Mouse (Mus musculus): ENCODE results near the gene Ifi44. TPM values are rescaled to one million over a fixed set of nuclear protein-coding genes. Genes with fewer than 3 reads are reported as not detected.

Gene Ifi44
- total and polyA plus RNA-seq, 3 experiments, result not detected

DNA sequence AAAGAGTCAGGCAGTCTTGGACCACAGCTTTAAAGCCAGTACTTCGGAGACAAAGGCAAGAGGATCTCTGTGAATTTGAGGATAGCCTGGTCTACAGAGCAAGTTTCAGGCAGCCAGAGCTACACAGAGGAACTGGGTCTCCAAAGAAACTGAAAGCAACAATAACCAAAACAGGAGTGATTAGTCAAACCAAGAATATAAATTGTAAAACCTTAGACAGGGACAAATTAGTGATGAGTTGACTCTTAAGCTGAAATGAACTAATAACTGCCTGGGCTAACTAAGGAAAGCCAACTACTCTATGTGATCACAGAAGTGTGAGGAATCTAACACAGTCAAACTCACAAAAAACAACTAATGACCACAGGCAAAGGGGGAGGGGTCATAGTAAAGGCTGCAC, 1.2 kb downstream of the Ifi44 start:
- Histone ChIP-seq H3K27ac (ENCODE audit: control insufficient read depth, low read depth, low read length) (no peak overlapping the region), H3K9ac (ENCODE audit: control insufficient read depth, low read depth, low read length, poor library complexity, severe bottlenecking) (no peak overlapping the region), H3K4me3 (ENCODE audit: control insufficient read depth in 1 of 2, insufficient read depth in 1 of 2, low read depth in 2 of 2, low read length in 2 of 2) (no peak overlapping the region), H3K9me3 (replicated peaks; ENCODE audit: insufficient read depth, low read length) (no peaks in the 10 kb centered on the region), H3K36me3 (ENCODE audit: control insufficient read depth in 1 of 2, insufficient read depth in 2 of 2, low read length in 2 of 2) (no peaks in the 10 kb centered on the region), H3K79me2 (ENCODE audit: control insufficient read depth, insufficient read depth, low read length, poor library complexity) (no peaks in the 10 kb centered on the region), H3K27me3 (ENCODE audit: control insufficient read depth in 1 of 2, insufficient read depth in 2 of 2, low read length in 2 of 2) (no peaks in the 10 kb centered on the region), H3K4me1 (ENCODE audit: control insufficient read depth in 1 of 2, insufficient read depth in 2 of 2, low read length in 2 of 2) (no peaks in the 10 kb centered on the region)
- no peak for DNase-seq (ENCODE audit: low read depth, low spot score)
- TF ChIP-seq E2F4 (IDR thresholded peaks at IDR 0.05; ENCODE audit: borderline replicate concordance, low read depth, low read length), result no peak
- TF ChIP-seq NELFE (IDR thresholded peaks at IDR 0.05; ENCODE audit: low read depth, low read length), result no peak

DNA sequence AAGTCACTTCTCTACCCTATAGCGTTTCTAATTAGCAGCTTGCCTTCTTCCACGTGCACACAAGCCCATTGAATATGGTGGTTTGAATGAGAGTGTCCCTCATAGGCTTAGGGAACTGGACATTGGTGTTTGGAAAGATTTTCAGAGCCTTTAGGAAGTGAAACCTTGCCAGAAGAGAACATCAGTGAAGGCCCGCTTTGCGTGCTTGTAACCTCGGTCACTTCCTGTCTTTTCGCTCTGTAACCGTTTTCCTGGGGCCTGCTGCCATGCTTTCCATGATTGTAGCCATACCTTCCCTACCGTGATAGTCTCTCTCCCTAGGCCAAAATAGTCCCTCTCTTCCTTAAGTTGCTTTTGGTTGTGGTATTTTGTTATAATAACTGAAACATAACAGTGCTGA, 3.7 kb downstream of the Ifi44 start:
- no peak for TF ChIP-seq HCFC1 (IDR thresholded peaks at IDR 0.05; ENCODE audit: low read depth, low read length)
- no peak for TF ChIP-seq USF1 (IDR thresholded peaks at IDR 0.05; ENCODE audit: low read depth, low read length)
- no peak for TF ChIP-seq USF2 (IDR thresholded peaks at IDR 0.05; ENCODE audit: borderline replicate concordance in 1 of 2, insufficient read depth in 1 of 2, low read depth in 1 of 2, low read length in 2 of 2)
- TF ChIP-seq NRF1 (IDR thresholded peaks at IDR 0.05; ENCODE audit: insufficient read depth, low read depth, low read length, poor library complexity, severe bottlenecking), result no peak
- DNase-seq (ENCODE audit: low read depth, low spot score), result no peak
- H3K9ac ChIP-seq (ENCODE audit: control insufficient read depth, low read depth, low read length, poor library complexity, severe bottlenecking), result no peak overlapping the region
- H3K36me3 ChIP-seq (ENCODE audit: control insufficient read depth in 1 of 2, insufficient read depth in 2 of 2, low read length in 2 of 2), result no peaks in the 10 kb centered on the region
- H3K79me2 ChIP-seq (ENCODE audit: control insufficient read depth, insufficient read depth, low read length, poor library complexity), result no peaks in the 10 kb centered on the region
- H3K4me3 ChIP-seq (ENCODE audit: control insufficient read depth in 1 of 2, insufficient read depth in 1 of 2, low read depth in 2 of 2, low read length in 2 of 2), result no peak overlapping the region
- H3K4me1 ChIP-seq (ENCODE audit: control insufficient read depth in 1 of 2, insufficient read depth in 2 of 2, low read length in 2 of 2), result no peaks in the 10 kb centered on the region
- H3K27ac ChIP-seq (ENCODE audit: control insufficient read depth, low read depth, low read length), result no peak overlapping the region
- no peaks in the 10 kb centered on the region for H3K27me3 ChIP-seq (ENCODE audit: control insufficient read depth in 1 of 2, insufficient read depth in 2 of 2, low read length in 2 of 2)
- H3K9me3 ChIP-seq (replicated peaks; ENCODE audit: insufficient read depth, low read length), result no peaks in the 10 kb centered on the region

DNA sequence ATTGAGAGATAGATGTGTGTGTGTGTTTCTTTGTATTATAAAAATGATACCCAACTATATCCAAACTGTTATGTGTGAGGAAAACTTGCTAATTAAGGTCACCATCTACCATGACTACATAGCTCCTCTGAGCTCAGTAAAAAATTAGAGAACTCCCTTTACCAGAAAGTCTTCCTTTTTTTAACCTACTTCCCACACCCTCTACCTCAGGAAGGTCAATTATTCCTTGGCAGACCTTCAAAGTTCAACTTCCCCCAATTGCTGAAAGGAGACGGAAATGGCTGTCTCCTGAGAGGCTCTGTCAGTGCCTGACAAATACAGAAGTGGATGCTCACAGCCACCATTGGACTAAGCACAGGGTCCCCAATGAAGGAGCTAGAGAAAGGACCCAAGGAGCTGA, 7.5 kb downstream of the Ifi44 start:
- Histone ChIP-seq H3K27ac (ENCODE audit: control insufficient read depth, low read depth, low read length) (no peak overlapping the region), H3K9ac (ENCODE audit: control insufficient read depth, low read depth, low read length, poor library complexity, severe bottlenecking) (no peak overlapping the region), H3K79me2 (ENCODE audit: control insufficient read depth, insufficient read depth, low read length, poor library complexity) (no peaks in the 10 kb centered on the region), H3K36me3 (ENCODE audit: control insufficient read depth in 1 of 2, insufficient read depth in 2 of 2, low read length in 2 of 2) (no peaks in the 10 kb centered on the region), H3K9me3 (replicated peaks; ENCODE audit: insufficient read depth, low read length) (no peaks in the 10 kb centered on the region), H3K27me3 (ENCODE audit: control insufficient read depth in 1 of 2, insufficient read depth in 2 of 2, low read length in 2 of 2) (no peaks in the 10 kb centered on the region), H3K4me1 (ENCODE audit: control insufficient read depth in 1 of 2, insufficient read depth in 2 of 2, low read length in 2 of 2) (no peaks in the 10 kb centered on the region), H3K4me3 (ENCODE audit: control insufficient read depth in 1 of 2, insufficient read depth in 1 of 2, low read depth in 2 of 2, low read length in 2 of 2) (no peak overlapping the region)
- DNase-seq (ENCODE audit: low read depth, low spot score), result no peak
- TF ChIP-seq ZNF384 (IDR thresholded peaks at IDR 0.05; ENCODE audit: low read depth, low read length) (no peak), BHLHE40 (IDR thresholded peaks at IDR 0.05; ENCODE audit: borderline replicate concordance, low read depth, low read length) (no peak), JUND (IDR thresholded peaks at IDR 0.05; ENCODE audit: low read depth, low read length) (no peak), MYB (IDR thresholded peaks at IDR 0.05; ENCODE audit: low read depth, low read length) (no peak), POLR2AphosphoS2 (IDR thresholded peaks at IDR 0.05; ENCODE audit: low read length) (no peak), TBP (IDR thresholded peaks at IDR 0.05; ENCODE audit: low read depth, low read length) (no peak), CTCF (IDR thresholded peaks at IDR 0.05 in 2 of 3, conservative IDR thresholded peaks at IDR 0.05 in 1 of 3; ENCODE audit: control insufficient read depth in 1 of 3, insufficient read depth in 1 of 3, low read depth in 2 of 3, low read length in 3 of 3, poor library complexity in 1 of 3, severe bottlenecking in 1 of 3) (no peak), SMC3 (IDR thresholded peaks at IDR 0.05; ENCODE audit: low read depth, low read length) (no peak), USF1 (IDR thresholded peaks at IDR 0.05; ENCODE audit: low read depth, low read length) (no peak), GABPA (IDR thresholded peaks at IDR 0.05; ENCODE audit: low read depth, low read length) (no peak), CHD1 (IDR thresholded peaks at IDR 0.05; ENCODE audit: low read depth, low read length) (no peak), ELF1 (IDR thresholded peaks at IDR 0.05; ENCODE audit: low read depth, low read length) (no peak), TAL1 (IDR thresholded peaks at IDR 0.05; ENCODE audit: low read length) (no peak), E2F4 (IDR thresholded peaks at IDR 0.05; ENCODE audit: borderline replicate concordance, low read depth, low read length) (no peak), POLR2AphosphoS5 (IDR thresholded peaks at IDR 0.05; ENCODE audit: borderline replicate concordance, low read depth, low read length) (no peak), ZC3H11A (IDR thresholded peaks at IDR 0.05; ENCODE audit: low read depth, low read length) (no peak), CHD2 (IDR thresholded peaks at IDR 0.05; ENCODE audit: low read length) (no peak), MEF2A (IDR thresholded peaks at IDR 0.05; ENCODE audit: extremely low read depth, insufficient replicate concordance, low read depth, low read length, poor library complexity, severe bottlenecking) (no peak), UBTF (IDR thresholded peaks at IDR 0.05; ENCODE audit: borderline replicate concordance, insufficient read depth, low read depth, low read length) (no peak), NELFE (IDR thresholded peaks at IDR 0.05; ENCODE audit: low read depth, low read length) (no peak)
